Mouse (Mus musculus): ENCODE results near the gene Gm42420. TPM values are rescaled to one million over a fixed set of nuclear protein-coding genes. Genes with fewer than 3 reads are reported as not detected.
A peak's percentile ranks its signal among the peaks of the same experiment; 100 is the strongest.

The Gm42420 gene
- polyA plus RNA-seq, 1 experiment from 2014 or later: not detected

DNA sequence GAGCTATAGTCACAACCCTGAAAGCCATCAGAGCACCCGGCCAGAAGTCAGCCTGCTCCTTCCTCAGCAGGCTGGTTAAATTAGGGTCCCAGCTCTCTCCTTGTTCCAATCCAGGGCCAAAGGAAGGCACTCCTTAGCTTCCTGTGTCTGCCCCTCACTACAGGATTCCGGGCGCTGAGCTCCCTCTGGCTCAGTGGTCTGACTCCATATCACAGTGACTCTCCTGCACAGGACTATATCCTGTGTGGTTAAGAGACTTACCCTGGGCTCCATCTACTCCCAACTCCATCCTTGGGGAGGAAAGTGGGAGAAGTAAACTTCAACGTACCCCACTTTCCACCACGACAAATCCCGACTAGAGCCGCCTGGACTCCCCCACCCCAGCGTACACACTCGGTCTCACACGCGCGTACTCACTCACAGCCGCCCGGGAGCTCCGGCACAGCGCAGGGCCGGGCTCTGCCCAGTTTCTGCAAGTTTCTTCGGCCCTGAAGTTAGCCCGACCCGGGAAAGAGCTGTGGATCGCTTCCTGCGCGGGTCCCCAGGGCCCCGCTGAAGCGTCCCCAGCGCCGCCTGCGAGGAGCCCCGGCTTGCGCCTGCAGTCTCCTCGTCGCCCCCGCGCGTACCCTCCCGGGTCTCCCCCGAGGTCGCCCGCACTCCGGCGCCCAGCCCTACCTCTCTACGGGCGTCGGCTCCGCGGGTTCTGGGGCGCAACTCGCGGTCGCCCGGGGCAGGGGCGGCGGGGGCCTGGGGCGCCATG is 28.5 kb upstream of the Gm42420 start:
- H3K79me2 ChIP-seq (ENCODE audit: inconsistent target): no peaks in the 10 kb centered on the region
- H3K4me3 ChIP-seq (ENCODE audit: inconsistent target): no peak overlapping the region
- H3K27ac ChIP-seq: no peak overlapping the region
- H3K36me3 ChIP-seq (ENCODE audit: inconsistent target): no peaks in the 10 kb centered on the region
- WGBS (ENCODE audit: missing documents): 8% methylated on average over 41 of the region's 54 CpGs

GRCm38 (mm10) chr6:39557723-39558261 is 27.8 kb upstream of the Gm42420 start, which contains the start of gene Dennd2a:
TSS of gene Dennd2a (minus strand) at chr6:39557867.
- WGBS (ENCODE audit: missing documents): 9% methylated on average over 47 of the region's 50 CpGs
- no peak within 1 kb of the TSS; the same call in 1 of the 2 replicates for H3K4me3 ChIP-seq (ENCODE audit: inconsistent target)
- no peaks in the 10 kb centered on the region for H3K36me3 ChIP-seq (ENCODE audit: inconsistent target)
- H3K27ac ChIP-seq: no peak within 1 kb of the TSS
- no peaks in the 10 kb centered on the region for H3K79me2 ChIP-seq (ENCODE audit: inconsistent target)

GRCm38 (mm10) chr6:39559276-39559939 is 26.1 kb upstream of the Gm42420 start:
- no peaks in the 10 kb centered on the region for H3K79me2 ChIP-seq (ENCODE audit: inconsistent target)
- no peak overlapping the region for H3K27ac ChIP-seq
- no peak overlapping the region for H3K4me3 ChIP-seq (ENCODE audit: inconsistent target)
- 87% methylated on average over 6 of the region's 6 CpGs for whole genome bisulfite sequencing (ENCODE audit: missing documents)
- H3K36me3 ChIP-seq (ENCODE audit: inconsistent target): no peaks in the 10 kb centered on the region

GRCm38 (mm10) chr6:39562166-39563015 is 23.2 kb upstream of the Gm42420 start:
- Histone ChIP-seq H3K4me3 (ENCODE audit: inconsistent target) (peak overlapping the region; percentile 7; the same call in 1 of the 2 replicates), H3K36me3 (ENCODE audit: inconsistent target) (no peaks in the 10 kb centered on the region), H3K79me2 (ENCODE audit: inconsistent target) (no peaks in the 10 kb centered on the region), H3K27ac (no peak overlapping the region)
- WGBS (ENCODE audit: missing documents): 23% methylated on average over 23 of the region's 23 CpGs

DNA sequence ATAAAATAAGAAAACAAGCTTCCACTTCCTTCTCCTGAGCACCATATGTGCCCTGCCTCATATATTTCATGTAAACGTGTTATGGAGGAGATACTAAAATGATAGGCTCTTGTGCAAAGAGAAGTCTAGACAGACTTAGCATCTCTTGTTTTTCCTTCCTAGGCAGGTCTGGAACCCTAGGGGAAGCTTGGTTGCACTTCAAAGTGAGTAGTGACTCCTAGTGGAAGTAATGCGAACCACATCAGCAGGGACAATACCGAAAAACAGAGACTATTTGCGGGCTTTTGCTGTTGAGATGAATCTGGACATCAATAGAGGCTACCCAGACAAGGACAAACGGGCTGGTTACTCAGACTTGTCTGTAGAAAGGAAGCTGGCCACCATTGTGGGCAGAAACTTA is 18.0 kb upstream of the Gm42420 start:
- WGBS (ENCODE audit: missing documents): 14% methylated on average over 5 of the region's 5 CpGs
- Histone ChIP-seq H3K79me2 (ENCODE audit: inconsistent target) (no peaks in the 10 kb centered on the region), H3K27ac (no peak overlapping the region), H3K36me3 (ENCODE audit: inconsistent target) (no peaks in the 10 kb centered on the region), H3K4me3 (ENCODE audit: inconsistent target) (no peak overlapping the region)

- H3K4me3 ChIP-seq (ENCODE audit: inconsistent target): no peak overlapping the region
- H3K27ac ChIP-seq: no peak overlapping the region
- WGBS (ENCODE audit: missing documents): 100% methylated on average over 3 of the region's 3 CpGs
- no peaks in the 10 kb centered on the region for H3K36me3 ChIP-seq (ENCODE audit: inconsistent target)
- no peaks in the 10 kb centered on the region; the same call in 1 of the 2 replicates for H3K79me2 ChIP-seq (ENCODE audit: inconsistent target)
Observed at GRCm38 (mm10) chr6:39570426-39570825, 15.1 kb upstream of the Gm42420 start.

DNA sequence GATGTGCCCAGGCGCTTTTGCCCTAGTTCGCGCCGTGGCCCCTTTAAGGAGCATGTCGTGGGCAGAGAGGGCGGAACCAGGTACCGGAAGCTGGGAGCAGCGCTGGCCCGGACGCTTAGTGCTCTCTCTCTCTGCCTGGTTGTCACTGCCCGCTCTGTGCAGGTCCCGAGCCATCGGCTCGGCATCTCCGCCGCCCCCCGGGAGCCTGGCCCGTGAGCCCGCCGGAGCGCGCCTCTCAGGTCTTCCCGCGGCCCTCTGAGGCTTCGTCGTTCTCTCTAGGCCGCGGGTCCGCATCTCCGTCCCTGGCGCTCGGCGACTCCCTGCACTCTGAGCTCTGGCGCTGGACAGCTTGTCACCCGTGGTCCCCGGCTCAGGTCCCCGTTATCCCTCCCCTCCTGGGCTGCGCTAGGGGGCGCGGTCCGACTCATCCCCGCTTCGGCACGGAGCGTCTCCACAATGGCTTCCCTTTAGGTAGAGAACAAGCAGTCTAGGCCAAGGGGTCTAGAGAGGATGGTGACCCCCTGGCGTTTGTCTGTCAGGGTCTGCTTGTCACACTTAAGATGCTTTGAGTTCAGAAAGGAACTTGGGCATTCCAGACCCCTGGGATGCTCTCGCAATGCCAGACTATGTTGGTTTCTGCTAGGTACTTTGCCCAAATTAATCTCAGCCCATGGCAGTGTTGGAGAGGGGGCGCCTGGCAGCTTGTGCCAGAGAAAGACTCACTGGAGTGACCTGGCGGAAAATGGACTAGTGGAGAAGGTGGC is 11.6 kb upstream of the Gm42420 start, which contains the start of gene Adck2:
Adck2 (plus strand) TSS at position 83 of the 764 bp plus-strand sequence.
- WGBS (ENCODE audit: missing documents): 2% methylated on average over 47 of the region's 49 CpGs
- no peaks in the 10 kb centered on the region; the same call in 1 of the 2 replicates for H3K79me2 ChIP-seq (ENCODE audit: inconsistent target)
- peak within 1 kb of the TSS; percentile 74 for H3K4me3 ChIP-seq (ENCODE audit: inconsistent target)
- H3K36me3 ChIP-seq (ENCODE audit: inconsistent target): peaks cover 26% of the 10 kb centered on the region
- peak within 1 kb of the TSS; percentile 33 for H3K27ac ChIP-seq

DNA sequence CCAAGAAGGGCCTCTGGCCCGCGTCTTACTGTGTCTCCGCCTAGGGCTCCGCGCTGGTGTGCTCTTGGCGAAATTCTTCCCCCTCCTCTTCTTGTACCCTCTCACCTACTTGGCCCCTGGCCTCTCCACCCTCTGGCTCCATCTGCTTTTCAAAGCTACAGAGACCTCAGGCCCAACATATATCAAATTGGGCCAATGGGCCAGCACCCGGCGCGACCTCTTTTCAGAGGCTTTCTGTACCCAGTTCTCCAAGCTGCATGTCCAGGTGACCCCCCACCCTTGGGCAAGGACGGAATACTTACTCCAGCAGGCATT is 11.0 kb upstream of the Gm42420 start:
- H3K27ac ChIP-seq: peak overlapping the region; percentile 24
- 43% methylated on average over 10 of the region's 10 CpGs for WGBS (ENCODE audit: missing documents)
- H3K79me2 ChIP-seq (ENCODE audit: inconsistent target): no peaks in the 10 kb centered on the region; the same call in 1 of the 2 replicates
- peak overlapping the region; percentile 74 for H3K4me3 ChIP-seq (ENCODE audit: inconsistent target)
- peaks cover 31% of the 10 kb centered on the region for H3K36me3 ChIP-seq (ENCODE audit: inconsistent target)

DNA sequence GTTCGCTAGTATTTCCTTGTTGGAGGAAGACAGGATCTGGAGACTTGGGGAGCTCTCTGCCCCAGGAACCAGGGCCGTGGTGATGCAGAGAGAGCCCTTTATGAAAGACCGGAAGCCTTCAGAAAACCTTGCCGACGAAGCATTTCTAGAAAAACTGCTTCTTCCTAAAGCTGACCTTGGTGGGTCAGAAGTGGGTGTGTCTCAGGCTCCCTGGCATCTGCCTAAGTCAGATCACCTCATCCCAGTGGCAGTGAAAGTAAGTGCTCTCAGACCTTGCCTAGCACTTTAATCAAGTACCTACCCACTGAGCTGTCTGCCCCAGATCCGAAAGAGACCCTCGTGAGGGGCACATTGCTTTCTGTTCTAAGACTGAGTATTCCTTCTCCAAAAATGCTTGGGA is 10.6 kb upstream of the Gm42420 start:
- WGBS (ENCODE audit: missing documents): 74% methylated on average over 7 of the region's 7 CpGs
- H3K79me2 ChIP-seq (ENCODE audit: inconsistent target): no peaks in the 10 kb centered on the region; the same call in 1 of the 2 replicates
- H3K27ac ChIP-seq: no peak overlapping the region
- H3K4me3 ChIP-seq (ENCODE audit: inconsistent target): peak overlapping the region; percentile 74
- peaks cover 35% of the 10 kb centered on the region for H3K36me3 ChIP-seq (ENCODE audit: inconsistent target)

DNA sequence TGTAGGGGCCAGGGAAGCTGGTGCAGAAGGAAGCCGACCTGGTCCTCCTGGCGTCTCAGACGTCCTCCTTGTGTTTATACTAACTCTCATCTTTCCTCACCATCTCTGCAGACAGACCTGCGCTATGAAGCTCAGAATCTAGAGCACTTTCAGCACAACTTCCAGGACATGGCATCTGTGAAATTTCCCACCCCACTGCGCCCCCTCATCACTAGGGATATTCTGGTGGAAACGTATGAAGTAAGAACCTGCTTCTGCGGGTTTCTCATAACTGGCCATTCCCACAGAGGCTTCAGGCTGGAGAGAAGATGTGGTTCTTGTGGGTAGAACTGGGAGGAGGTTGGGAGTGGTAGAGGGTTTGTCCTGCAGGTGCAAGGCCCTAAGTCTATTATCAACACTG is 6.0 kb upstream of the Gm42420 start:
- Histone ChIP-seq H3K27ac (no peak overlapping the region), H3K36me3 (ENCODE audit: inconsistent target) (peaks cover 68% of the 10 kb centered on the region), H3K79me2 (ENCODE audit: inconsistent target) (no peaks in the 10 kb centered on the region; the same call in 1 of the 2 replicates), H3K4me3 (ENCODE audit: inconsistent target) (no peak overlapping the region)
- 95% methylated on average over 7 of the region's 7 CpGs for WGBS (ENCODE audit: missing documents)

GRCm38 (mm10) chr6:39580558-39580957 is 5.0 kb upstream of the Gm42420 start:
- Histone ChIP-seq H3K27ac (no peak overlapping the region), H3K79me2 (ENCODE audit: inconsistent target) (no peaks in the 10 kb centered on the region), H3K4me3 (ENCODE audit: inconsistent target) (no peak overlapping the region), H3K36me3 (ENCODE audit: inconsistent target) (peaks cover 78% of the 10 kb centered on the region)
- WGBS (ENCODE audit: missing documents): no CpG with 5 or more reads among the region's 2 CpGs

- H3K27ac ChIP-seq: no peak overlapping the region
- WGBS (ENCODE audit: missing documents): 95% methylated on average over 7 of the region's 7 CpGs
- H3K79me2 ChIP-seq (ENCODE audit: inconsistent target): no peaks in the 10 kb centered on the region
- no peak overlapping the region for H3K4me3 ChIP-seq (ENCODE audit: inconsistent target)
- peaks cover 85% of the 10 kb centered on the region for H3K36me3 ChIP-seq (ENCODE audit: inconsistent target)
Observed at GRCm38 (mm10) chr6:39581087-39581784, 4.3 kb upstream of the Gm42420 start.

DNA sequence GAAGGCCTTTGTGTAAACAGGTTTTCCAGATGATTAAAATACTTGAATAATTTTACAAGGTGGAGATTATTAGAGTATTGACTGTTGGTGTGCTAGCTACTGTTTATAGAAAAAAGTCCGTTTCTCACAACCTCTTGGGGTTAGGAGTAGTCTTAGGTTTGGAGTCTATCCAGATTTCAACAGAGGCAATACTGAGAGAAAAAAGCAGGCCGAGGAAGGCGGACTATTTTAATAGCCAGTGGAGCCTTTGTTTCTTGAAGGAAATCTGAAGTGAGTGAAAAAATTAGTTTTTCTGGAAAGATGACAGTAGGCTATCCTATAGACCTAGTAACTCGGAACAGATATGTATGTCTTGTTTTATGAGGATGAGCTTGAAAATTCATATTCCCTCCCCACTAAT is 5.9 kb downstream of the Gm42420 start:
- Histone ChIP-seq H3K36me3 (ENCODE audit: inconsistent target) (peaks cover 23% of the 10 kb centered on the region), H3K4me3 (ENCODE audit: inconsistent target) (no peak overlapping the region), H3K27ac (no peak overlapping the region), H3K79me2 (ENCODE audit: inconsistent target) (peaks cover 26% of the 10 kb centered on the region; the same call in 1 of the 2 replicates)
- WGBS (ENCODE audit: missing documents): 98% methylated on average over 4 of the region's 4 CpGs
